Mouse (Mus musculus): ENCODE results near the gene Nr5a2. TPM values are rescaled to one million over a fixed set of nuclear protein-coding genes. Genes with fewer than 3 reads are reported as not detected.

Nr5a2 gene
- polyA plus RNA-seq, 1 experiment from 2014 or later, result 1.3 TPM

DNA sequence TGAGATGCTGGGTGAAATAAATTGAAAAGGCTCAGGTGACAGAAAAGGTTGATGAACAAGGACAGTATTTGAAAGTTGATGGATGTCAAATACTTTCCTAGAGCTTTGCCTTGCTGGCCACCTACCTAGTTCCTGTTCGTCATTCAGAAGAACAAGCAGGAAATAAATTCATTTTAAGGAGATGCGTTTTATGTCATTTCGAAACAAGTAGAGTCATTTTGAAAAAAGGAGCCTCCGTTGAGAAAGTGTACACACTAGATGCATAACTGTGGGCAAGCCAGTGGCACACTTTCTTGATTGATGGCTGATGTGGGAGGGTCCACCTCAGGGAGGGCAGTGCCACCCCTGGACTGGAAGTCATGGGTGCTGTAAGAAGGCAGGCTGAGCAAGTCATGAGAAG is 62.1 kb downstream of the Nr5a2 start:
- Histone ChIP-seq H3K4me2 (replicated peaks) (no peak overlapping the region), H3K4me1 (replicated peaks; ENCODE audit: control insufficient read depth, insufficient read depth, low read length) (no peaks in the 10 kb centered on the region), H3K27me3 (ENCODE audit: control insufficient read depth, insufficient read depth, low read length) (no peaks in the 10 kb centered on the region), H3K36me3 (replicated peaks; ENCODE audit: control insufficient read depth, insufficient read depth) (no peaks in the 10 kb centered on the region), H3K9me3 (ENCODE audit: control insufficient read depth, low read length) (no peaks in the 10 kb centered on the region), H3K9ac (no peak overlapping the region), H3K4me3 (replicated peaks; ENCODE audit: low read length) (no peak overlapping the region), H3K27ac (no peak overlapping the region)
- ATAC-seq (ENCODE audit: low FRiP score) (no peak), DNase-seq (ENCODE audit: low spot score) (no peak)
- WGBS, result 90% methylated on average over 4 of the region's 4 CpGs

DNA sequence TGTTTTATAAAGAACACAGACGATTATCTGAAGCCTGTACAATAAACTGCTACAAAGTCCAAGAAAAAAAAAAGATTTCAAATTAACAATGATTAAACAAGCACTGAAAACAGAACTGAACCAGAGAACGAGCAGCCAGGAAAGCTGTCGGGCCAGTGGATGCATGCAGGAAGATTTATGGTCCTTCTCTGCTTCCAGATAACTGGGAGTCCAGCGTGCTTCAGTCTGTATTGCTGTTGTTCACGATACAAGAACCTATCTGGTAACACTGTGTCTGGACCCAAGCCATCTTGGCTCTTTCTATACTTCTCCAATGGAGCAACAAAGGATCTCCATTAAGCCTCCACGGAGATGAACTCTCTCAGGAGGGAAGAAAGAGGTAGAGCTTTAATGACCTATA is 63.9 kb downstream of the Nr5a2 start:
- no peaks in the 10 kb centered on the region for H3K27me3 ChIP-seq (ENCODE audit: control insufficient read depth, insufficient read depth, low read length)
- 66% methylated on average over 6 of the region's 6 CpGs for whole genome bisulfite sequencing
- no peak overlapping the region for H3K4me3 ChIP-seq (replicated peaks; ENCODE audit: low read length)
- H3K4me2 ChIP-seq (replicated peaks), result no peak overlapping the region
- H3K4me1 ChIP-seq (replicated peaks; ENCODE audit: control insufficient read depth, insufficient read depth, low read length), result no peaks in the 10 kb centered on the region
- no peak for DNase-seq (ENCODE audit: low spot score)
- no peak overlapping the region for H3K27ac ChIP-seq
- H3K9me3 ChIP-seq (ENCODE audit: control insufficient read depth, low read length), result no peaks in the 10 kb centered on the region
- no peak overlapping the region for H3K9ac ChIP-seq
- H3K36me3 ChIP-seq (replicated peaks; ENCODE audit: control insufficient read depth, insufficient read depth), result no peaks in the 10 kb centered on the region
- ATAC-seq (ENCODE audit: low FRiP score), result no peak

DNA sequence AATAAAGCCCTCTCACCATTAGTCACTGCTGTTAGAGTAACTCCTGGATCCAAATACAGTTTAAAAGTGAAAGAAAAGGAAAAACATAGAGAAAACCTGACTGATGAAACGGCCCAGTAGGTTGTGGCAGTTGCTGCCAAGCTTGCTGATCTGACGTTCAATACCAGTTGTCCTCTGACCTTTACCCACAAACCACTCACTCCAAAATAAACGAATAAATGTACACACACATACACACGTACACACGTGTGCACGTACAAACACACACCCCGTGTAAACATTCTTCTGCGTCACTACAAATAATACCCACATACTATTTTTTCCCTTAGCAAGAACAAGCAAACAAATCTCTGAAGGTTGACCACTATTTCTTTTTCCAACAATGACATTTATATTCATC is 64.4 kb downstream of the Nr5a2 start:
- H3K9me3 ChIP-seq (ENCODE audit: control insufficient read depth, low read length), result no peaks in the 10 kb centered on the region
- ATAC-seq (ENCODE audit: low FRiP score) (no peak), DNase-seq (ENCODE audit: low spot score) (no peak)
- 91% methylated on average over 8 of the region's 8 CpGs for WGBS
- H3K36me3 ChIP-seq (replicated peaks; ENCODE audit: control insufficient read depth, insufficient read depth), result no peaks in the 10 kb centered on the region
- no peaks in the 10 kb centered on the region for H3K27me3 ChIP-seq (ENCODE audit: control insufficient read depth, insufficient read depth, low read length)
- no peak overlapping the region for H3K4me2 ChIP-seq (replicated peaks)
- no peaks in the 10 kb centered on the region for H3K4me1 ChIP-seq (replicated peaks; ENCODE audit: control insufficient read depth, insufficient read depth, low read length)
- no peak overlapping the region for H3K9ac ChIP-seq
- H3K27ac ChIP-seq, result no peak overlapping the region
- H3K4me3 ChIP-seq (replicated peaks; ENCODE audit: low read length), result no peak overlapping the region

DNA sequence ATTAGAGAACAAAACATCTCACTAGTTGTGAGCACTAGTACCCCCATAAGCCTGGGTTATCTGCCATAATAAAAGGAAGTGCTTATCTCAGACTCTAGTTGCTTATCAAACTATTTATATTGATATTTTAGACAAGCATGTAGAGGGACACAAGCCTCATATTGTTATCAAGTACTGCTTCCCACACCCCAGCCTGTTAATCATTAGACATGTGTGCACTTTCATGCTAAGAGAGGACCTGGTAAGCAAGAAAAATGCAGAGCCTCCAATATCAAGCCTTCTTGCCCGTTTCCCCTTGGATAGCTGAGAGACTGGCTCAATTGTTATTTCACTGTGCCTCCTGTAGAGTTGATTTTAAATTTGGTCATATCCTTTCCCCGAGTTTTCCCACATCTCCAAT is 65.5 kb downstream of the Nr5a2 start:
- 62% methylated on average over 2 of the region's 2 CpGs for whole genome bisulfite sequencing

DNA sequence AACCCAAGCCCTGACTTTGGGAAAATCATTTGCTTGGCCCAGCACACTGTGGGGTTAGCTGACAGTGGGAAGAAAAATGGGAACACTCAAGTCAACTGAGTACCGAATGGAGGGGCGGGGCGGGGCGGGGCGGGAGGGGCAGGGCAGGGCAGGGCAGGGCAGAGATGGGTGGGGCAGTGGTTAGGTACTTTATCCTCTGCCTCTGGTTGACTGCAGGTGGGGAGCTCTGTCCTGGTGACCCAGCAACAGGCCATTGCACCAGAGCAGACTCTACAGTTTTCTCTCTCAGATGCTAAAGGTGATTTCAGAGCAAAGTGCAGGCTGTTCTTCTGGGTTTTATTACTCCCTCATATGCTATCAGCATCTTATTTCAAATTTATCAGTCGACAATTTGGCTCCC is 67.1 kb downstream of the Nr5a2 start:
- no peak overlapping the region for H3K27ac ChIP-seq
- no peaks in the 10 kb centered on the region for H3K4me1 ChIP-seq (replicated peaks; ENCODE audit: control insufficient read depth, insufficient read depth, low read length)
- DNase-seq (ENCODE audit: low spot score), result no peak
- no peak for ATAC-seq (ENCODE audit: low FRiP score)
- no peaks in the 10 kb centered on the region for H3K9me3 ChIP-seq (ENCODE audit: control insufficient read depth, low read length)
- 89% methylated on average over 6 of the region's 6 CpGs for WGBS
- H3K36me3 ChIP-seq (replicated peaks; ENCODE audit: control insufficient read depth, insufficient read depth), result no peaks in the 10 kb centered on the region
- no peak overlapping the region for H3K4me3 ChIP-seq (replicated peaks; ENCODE audit: low read length)
- no peaks in the 10 kb centered on the region for H3K27me3 ChIP-seq (ENCODE audit: control insufficient read depth, insufficient read depth, low read length)
- H3K4me2 ChIP-seq (replicated peaks), result no peak overlapping the region
- no peak overlapping the region for H3K9ac ChIP-seq

More for the DNA sequence above, 65.5 kb downstream of the Nr5a2 start:
- no peaks in the 10 kb centered on the region for H3K27me3 ChIP-seq (ENCODE audit: control insufficient read depth, insufficient read depth, low read length)
- no peak overlapping the region for H3K27ac ChIP-seq
- H3K9ac ChIP-seq, result no peak overlapping the region
- no peak overlapping the region for H3K4me2 ChIP-seq (replicated peaks)
- no peaks in the 10 kb centered on the region for H3K4me1 ChIP-seq (replicated peaks; ENCODE audit: control insufficient read depth, insufficient read depth, low read length)
- no peaks in the 10 kb centered on the region for H3K36me3 ChIP-seq (replicated peaks; ENCODE audit: control insufficient read depth, insufficient read depth)
- H3K4me3 ChIP-seq (replicated peaks; ENCODE audit: low read length), result no peak overlapping the region
- H3K9me3 ChIP-seq (ENCODE audit: control insufficient read depth, low read length), result no peaks in the 10 kb centered on the region
- ATAC-seq (ENCODE audit: low FRiP score) (no peak), DNase-seq (ENCODE audit: low spot score) (no peak)

DNA sequence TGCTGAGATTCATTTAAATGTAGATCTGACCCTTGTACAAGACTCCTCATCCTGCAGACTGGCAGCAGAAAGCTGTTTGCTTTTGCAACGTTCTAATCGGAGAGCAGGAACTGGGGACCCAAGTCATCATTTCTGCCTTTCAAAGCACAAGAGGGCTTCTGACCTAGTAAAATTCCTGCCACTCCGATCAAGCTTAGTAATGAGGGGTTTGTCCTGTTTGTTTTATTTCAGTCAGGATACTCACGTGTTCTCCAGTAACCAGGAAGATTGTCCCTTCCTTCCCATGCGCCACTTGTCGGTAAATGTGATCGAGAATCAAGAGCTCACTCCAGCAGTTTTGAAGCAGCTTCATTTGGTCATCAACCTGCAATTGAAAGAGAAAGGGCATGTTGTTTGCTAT is 69.8 kb downstream of the Nr5a2 start:
- no peaks in the 10 kb centered on the region for H3K27me3 ChIP-seq (ENCODE audit: control insufficient read depth, insufficient read depth, low read length)
- H3K4me1 ChIP-seq (replicated peaks; ENCODE audit: control insufficient read depth, insufficient read depth, low read length), result no peaks in the 10 kb centered on the region
- H3K4me2 ChIP-seq (replicated peaks), result no peak overlapping the region
- H3K4me3 ChIP-seq (replicated peaks; ENCODE audit: low read length), result no peak overlapping the region
- H3K36me3 ChIP-seq (replicated peaks; ENCODE audit: control insufficient read depth, insufficient read depth), result no peaks in the 10 kb centered on the region
- ATAC-seq (ENCODE audit: low FRiP score), result no peak
- no peak for DNase-seq (ENCODE audit: low spot score)
- H3K9ac ChIP-seq, result no peak overlapping the region
- H3K9me3 ChIP-seq (ENCODE audit: control insufficient read depth, low read length), result no peaks in the 10 kb centered on the region
- H3K27ac ChIP-seq, result no peak overlapping the region
- 83% methylated on average over 7 of the region's 7 CpGs for WGBS

DNA sequence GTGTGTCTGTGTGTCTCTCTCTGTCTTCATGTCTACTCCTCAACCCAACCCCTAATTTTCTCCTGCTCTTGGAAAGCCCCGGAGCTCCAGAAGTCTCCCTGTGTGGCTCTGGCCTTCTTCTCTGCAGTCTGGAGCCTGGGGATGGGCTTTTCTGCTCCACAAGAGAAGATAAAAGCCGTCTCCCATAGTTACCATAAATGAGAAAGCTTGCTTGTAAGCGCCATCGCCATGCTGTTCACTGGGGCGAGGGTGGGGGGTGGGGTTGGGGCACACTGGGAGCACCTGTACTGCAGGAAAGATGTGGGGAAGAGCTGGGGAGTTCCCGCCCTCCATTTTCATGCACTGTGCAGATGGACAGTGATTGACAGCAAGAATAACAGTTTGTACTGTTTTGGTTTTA is 71.5 kb downstream of the Nr5a2 start:
- WGBS, result 29% methylated on average over 6 of the region's 6 CpGs

DNA sequence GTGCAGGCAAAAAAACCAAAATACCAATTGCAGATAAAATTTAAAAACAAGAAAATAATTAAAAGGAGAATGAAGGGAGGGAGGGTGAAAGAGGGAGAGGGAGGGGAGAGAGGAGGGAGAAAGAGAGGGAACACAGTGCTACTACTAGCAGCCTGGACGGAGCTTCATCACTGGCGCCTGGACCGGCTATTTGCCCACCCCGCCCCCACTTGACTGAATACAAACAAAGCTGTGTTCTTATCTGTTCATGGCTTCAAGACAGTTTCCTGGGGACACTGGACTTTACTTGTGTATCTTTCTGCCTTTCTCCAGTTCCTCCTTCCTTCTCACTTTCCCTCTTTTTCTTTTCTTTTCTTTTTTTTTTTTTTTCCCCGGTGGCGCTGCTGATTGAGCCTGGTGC is 73.6 kb downstream of the Nr5a2 start:
- Histone ChIP-seq H3K4me3 (replicated peaks; ENCODE audit: low read length) (no peak overlapping the region), H3K9ac (no peak overlapping the region), H3K9me3 (ENCODE audit: control insufficient read depth, low read length) (no peaks in the 10 kb centered on the region), H3K36me3 (replicated peaks; ENCODE audit: control insufficient read depth, insufficient read depth) (no peaks in the 10 kb centered on the region), H3K27me3 (ENCODE audit: control insufficient read depth, insufficient read depth, low read length) (no peaks in the 10 kb centered on the region), H3K4me2 (replicated peaks) (no peak overlapping the region), H3K4me1 (replicated peaks; ENCODE audit: control insufficient read depth, insufficient read depth, low read length) (no peaks in the 10 kb centered on the region), H3K27ac (no peak overlapping the region)
- DNase-seq (ENCODE audit: low spot score) (no peak), ATAC-seq (ENCODE audit: low FRiP score) (no peak)
- WGBS, result 39% methylated on average over 6 of the region's 6 CpGs

More for the DNA sequence above, 71.5 kb downstream of the Nr5a2 start:
- no peaks in the 10 kb centered on the region for H3K4me1 ChIP-seq (replicated peaks; ENCODE audit: control insufficient read depth, insufficient read depth, low read length)
- DNase-seq (ENCODE audit: low spot score) (no peak), ATAC-seq (ENCODE audit: low FRiP score) (no peak)
- H3K27ac ChIP-seq, result no peak overlapping the region
- H3K4me2 ChIP-seq (replicated peaks), result no peak overlapping the region
- no peaks in the 10 kb centered on the region for H3K36me3 ChIP-seq (replicated peaks; ENCODE audit: control insufficient read depth, insufficient read depth)
- H3K4me3 ChIP-seq (replicated peaks; ENCODE audit: low read length), result no peak overlapping the region
- no peak overlapping the region for H3K9ac ChIP-seq
- H3K9me3 ChIP-seq (ENCODE audit: control insufficient read depth, low read length), result no peaks in the 10 kb centered on the region
- H3K27me3 ChIP-seq (ENCODE audit: control insufficient read depth, insufficient read depth, low read length), result no peaks in the 10 kb centered on the region

DNA sequence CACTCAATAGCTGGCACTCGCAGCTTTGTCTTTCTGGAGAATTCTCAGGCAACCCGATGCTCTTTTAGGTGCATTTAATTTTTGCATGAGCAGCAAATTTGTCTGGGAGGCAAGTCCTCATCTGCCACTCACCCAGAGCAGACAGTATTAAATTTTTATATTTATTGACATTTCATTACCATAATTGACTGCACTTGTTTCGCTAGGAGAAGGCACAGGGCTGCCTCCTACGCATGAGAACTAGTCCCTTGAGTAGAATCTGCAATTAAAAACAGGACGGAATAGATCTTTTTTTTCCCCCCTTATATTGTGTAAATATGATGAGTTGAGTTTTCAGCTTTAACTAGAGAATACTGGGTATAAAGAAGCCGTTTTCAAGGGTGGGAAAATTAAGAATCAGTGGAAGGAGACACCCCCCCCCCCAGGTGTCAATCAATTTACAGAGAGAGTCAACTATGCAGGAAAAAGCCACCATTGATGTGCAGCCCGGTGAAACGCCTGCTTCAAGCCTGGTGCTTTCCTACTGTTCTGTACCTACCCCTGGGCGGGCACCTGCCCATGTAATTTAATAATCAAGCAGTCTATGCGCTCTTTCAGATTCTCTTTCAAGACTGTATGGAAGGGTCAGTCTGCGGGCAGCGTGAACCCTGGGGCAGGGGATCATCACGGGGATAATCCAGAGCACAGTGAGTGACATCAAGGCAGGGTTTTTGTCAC is 76.6 kb downstream of the Nr5a2 start:
- WGBS, result 54% methylated on average over 13 of the region's 13 CpGs

DNA sequence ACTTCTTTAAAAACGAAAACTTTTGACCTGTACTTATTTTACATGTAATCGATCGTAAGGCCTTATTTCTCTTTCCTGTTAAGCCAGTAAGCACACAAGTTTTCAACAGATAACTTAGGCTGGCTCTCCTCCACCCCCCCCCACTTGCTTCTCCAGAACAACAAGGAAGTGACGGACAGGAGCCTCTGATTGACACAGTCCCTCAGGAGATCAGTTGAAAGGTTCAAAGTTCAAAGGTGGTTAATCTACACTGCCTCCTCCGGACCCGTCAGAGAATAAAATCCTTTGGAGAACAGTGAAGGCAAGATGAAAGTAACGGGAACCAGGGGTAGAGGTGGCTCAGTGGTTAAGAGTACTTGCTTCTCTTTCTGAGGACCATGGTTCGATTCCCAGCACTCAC is 80.0 kb downstream of the Nr5a2 start:
- Histone ChIP-seq H3K9me3 (ENCODE audit: control insufficient read depth, low read length) (no peaks in the 10 kb centered on the region), H3K27me3 (ENCODE audit: control insufficient read depth, insufficient read depth, low read length) (no peaks in the 10 kb centered on the region), H3K9ac (no peak overlapping the region), H3K4me2 (replicated peaks) (no peak overlapping the region), H3K4me1 (replicated peaks; ENCODE audit: control insufficient read depth, insufficient read depth, low read length) (no peaks in the 10 kb centered on the region), H3K27ac (no peak overlapping the region), H3K4me3 (replicated peaks; ENCODE audit: low read length) (no peak overlapping the region), H3K36me3 (replicated peaks; ENCODE audit: control insufficient read depth, insufficient read depth) (no peaks in the 10 kb centered on the region)
- DNase-seq (ENCODE audit: low spot score) (no peak), ATAC-seq (ENCODE audit: low FRiP score) (no peak)
- WGBS, result 86% methylated on average over 8 of the region's 8 CpGs

More for the DNA sequence above, 76.6 kb downstream of the Nr5a2 start:
- Histone ChIP-seq H3K4me2 (replicated peaks) (no peak overlapping the region), H3K27ac (no peak overlapping the region), H3K9ac (no peak overlapping the region), H3K36me3 (replicated peaks; ENCODE audit: control insufficient read depth, insufficient read depth) (no peaks in the 10 kb centered on the region), H3K4me1 (replicated peaks; ENCODE audit: control insufficient read depth, insufficient read depth, low read length) (no peaks in the 10 kb centered on the region), H3K9me3 (ENCODE audit: control insufficient read depth, low read length) (no peaks in the 10 kb centered on the region), H3K4me3 (replicated peaks; ENCODE audit: low read length) (no peak overlapping the region), H3K27me3 (ENCODE audit: control insufficient read depth, insufficient read depth, low read length) (no peaks in the 10 kb centered on the region)
- peak; percentile 37; the same call in 1 of the 2 replicates for ATAC-seq (ENCODE audit: low FRiP score)
- no peak for DNase-seq (ENCODE audit: low spot score)

Data from hindbrain, embryonic 14.5 days (tissue).